Comparison of ENCODE assay signal across 21 mouse cellular contexts in the genomic region with DNA sequence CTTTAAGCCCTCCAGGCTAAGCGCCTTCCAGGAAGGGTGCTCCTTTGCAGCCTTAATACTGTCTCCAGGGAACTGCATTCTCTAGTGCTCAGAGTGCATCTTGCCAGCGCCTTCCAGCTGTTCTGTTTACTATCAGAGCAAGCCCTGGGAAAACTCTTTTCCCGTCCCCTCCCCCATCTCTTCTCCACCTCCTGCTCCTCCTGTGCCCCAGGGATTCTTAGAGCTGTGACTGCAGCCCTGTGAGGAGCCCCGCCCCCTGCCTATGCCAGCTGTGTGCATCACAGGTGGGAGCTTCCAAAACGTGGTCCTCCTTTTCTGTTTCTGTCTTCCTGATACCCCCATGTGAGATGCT.
DNase-seq lines count a peak whose midpoint lies in the region; ATAC-seq and TF ChIP-seq lines count a peak whose summit lies in the region.
"Had no signal": no experiment of that assay in that cellular context is flagged by ENCODE, and none has a peak within 500 bp of the region (broad histone marks: within the 10 kb centered on the region; RNA-seq: fewer than 3 reads in every experiment).

No protein-coding gene starts in this region.

- H3K9me3 ChIP-seq in hindbrain, embryonic 10.5 days, result no peaks in the 10 kb centered on the region
- H3K9me3 ChIP-seq in hindbrain, postnatal 0 days (ENCODE audit: low read length), result no peaks in the 10 kb centered on the region
- no peaks in the 10 kb centered on the region for H3K9me3 ChIP-seq in forebrain, embryonic 15.5 days
- H3K9me3 ChIP-seq: intestine, embryonic 15.5 days had no signal

- 0 out of 2 replicates have a peak overlapping the region, but pooled peaks have one; percentile 1 for H3K27ac ChIP-seq in hindbrain, embryonic 10.5 days
- no peak overlapping the region for H3K27ac ChIP-seq in hindbrain, postnatal 0 days
- no peak overlapping the region for H3K27ac ChIP-seq in forebrain, embryonic 15.5 days (replicated peaks)
- H3K27ac ChIP-seq: heart, adult 2 months; intestine, embryonic 15.5 days; stomach, postnatal 0 days had no signal

- WGBS in hindbrain, embryonic 10.5 days, result 2% methylated on average over 5 of the region's 5 CpGs
- 12% methylated on average over 5 of the region's 5 CpGs for WGBS in hindbrain, postnatal 0 days
- 14% methylated on average over 5 of the region's 5 CpGs for WGBS in forebrain, embryonic 15.5 days

- H3K4me3 ChIP-seq in hindbrain, embryonic 10.5 days, result no peak overlapping the region
- no peak overlapping the region for H3K4me3 ChIP-seq in hindbrain, postnatal 0 days (ENCODE audit: low read length)
- H3K4me3 ChIP-seq in forebrain, embryonic 15.5 days, result no peak overlapping the region
- H3K4me3 ChIP-seq: erythroblast, embryonic 14.5 days; heart, adult 2 months; intestine, embryonic 15.5 days; myocyte had no signal

- no peak for DNase-seq in hindbrain, embryonic 10.5 days (ENCODE audit: low spot score)
- no peak for DNase-seq in hindbrain, postnatal 0 days (ENCODE audit: low spot score)
- peak; percentile 52 for DNase-seq in retina, embryonic 14.5 days (ENCODE audit: low spot score)
- DNase-seq in retina, postnatal 1 day, result no peak
- DNase-seq in frontal cortex, postnatal 36 days (ENCODE audit: low spot score in 2 of 2), result no peak
- DNase-seq in lung, postnatal 10 days, result no peak
- DNase-seq: adrenal gland, postnatal 10 days; cerebellum, adult 11 months; gastrocnemius, postnatal 14 days; heart, adult 2 months; kidney, postnatal 25 days; lung, adult 18-20 months; right cerebral cortex, adult 18-20 months had no signal

- no peak for ATAC-seq in hindbrain, postnatal 0 days
- ATAC-seq in forebrain, embryonic 15.5 days (replicated peaks), result peak; percentile 24; the same call in 1 of the 2 replicates
- ATAC-seq in erythroblast, adult 5-6 weeks (replicated peaks; ENCODE audit: low FRiP score, poor library complexity, severe bottlenecking), result no peak
- ATAC-seq: activated CD4-positive, CD25-positive, alpha-beta regulatory T cell, adult 4 months; intestine, embryonic 15.5 days had no signal

- peaks cover 34% of the 10 kb centered on the region for H3K27me3 ChIP-seq in hindbrain, embryonic 10.5 days (ENCODE audit: insufficient read depth, poor library complexity, severe bottlenecking)
- H3K27me3 ChIP-seq in hindbrain, postnatal 0 days (ENCODE audit: insufficient read depth, low read length), result no peaks in the 10 kb centered on the region
- 0 out of 2 replicates have a peak, but pooled peaks cover 6% of the 10 kb centered on the region for H3K27me3 ChIP-seq in forebrain, embryonic 15.5 days

- H3K36me3 ChIP-seq in hindbrain, embryonic 10.5 days, result no peaks in the 10 kb centered on the region
- no peaks in the 10 kb centered on the region for H3K36me3 ChIP-seq in hindbrain, postnatal 0 days (ENCODE audit: insufficient read depth, low read length)
- H3K36me3 ChIP-seq in forebrain, embryonic 15.5 days, result no peaks in the 10 kb centered on the region
- H3K36me3 ChIP-seq: intestine, embryonic 15.5 days had no signal

- no peak overlapping the region for H3K9ac ChIP-seq in hindbrain, postnatal 0 days (replicated peaks; ENCODE audit: low read length)
- H3K9ac ChIP-seq in forebrain, embryonic 15.5 days (replicated peaks), result no peak overlapping the region
- H3K9ac ChIP-seq: intestine, embryonic 15.5 days had no signal

- H3K4me2 ChIP-seq in hindbrain, postnatal 0 days (ENCODE audit: low read depth, low read length), result no peak overlapping the region
- H3K4me2 ChIP-seq in forebrain, embryonic 15.5 days (replicated peaks), result no peak overlapping the region
- H3K4me2 ChIP-seq: intestine, embryonic 15.5 days; liver, embryonic 11.5 days had no signal

- H3K4me1 ChIP-seq in hindbrain, embryonic 10.5 days (replicated peaks), result peaks cover 49% of the 10 kb centered on the region
- peaks cover 18% of the 10 kb centered on the region; the same call in 1 of the 2 replicates for H3K4me1 ChIP-seq in hindbrain, postnatal 0 days (ENCODE audit: insufficient read depth, low read length)
- H3K4me1 ChIP-seq in forebrain, embryonic 15.5 days, result peaks cover 44% of the 10 kb centered on the region

- TF ChIP-seq CTCF in hindbrain, postnatal 0 days (IDR thresholded peaks at IDR 0.05; ENCODE audit: low read depth), result no peak
